Mouse (Mus musculus): ENCODE data around the gene Pitpnm2. TPM values are rescaled to one million over a fixed set of nuclear protein-coding genes. Genes with fewer than 3 reads are reported as not detected.

Gene Pitpnm2
- polyA plus RNA-seq, 1 experiment from 2014 or later, result 7.3 TPM

- no peak overlapping the region for H3K4me3 ChIP-seq (ENCODE audit: low read length)
- H3K9me3 ChIP-seq (replicated peaks; ENCODE audit: control insufficient read depth, low read length), result no peaks in the 10 kb centered on the region
- 66% methylated on average over 3 of the region's 3 CpGs for WGBS
- no peak overlapping the region for H3K4me2 ChIP-seq (ENCODE audit: low read depth, low read length)
- no peaks in the 10 kb centered on the region for H3K27me3 ChIP-seq (ENCODE audit: control insufficient read depth, insufficient read depth, low read length)
- H3K4me1 ChIP-seq (ENCODE audit: control insufficient read depth, insufficient read depth, low read length), result no peaks in the 10 kb centered on the region
- no peak overlapping the region for H3K27ac ChIP-seq (ENCODE audit: low read length)
- H3K36me3 ChIP-seq (ENCODE audit: control insufficient read depth, insufficient read depth), result no peaks in the 10 kb centered on the region
- H3K9ac ChIP-seq (ENCODE audit: low read length), result no peak overlapping the region
- ATAC-seq (replicated peaks; ENCODE audit: extremely low read depth, insufficient read depth, low FRiP score), result no peak
Observed at GRCm38 (mm10) chr5:124085513-124085912, 164.0 kb downstream of the Pitpnm2 start.

- H3K4me1 ChIP-seq (ENCODE audit: control insufficient read depth, insufficient read depth, low read length), result 0 out of 2 replicates have a peak, but pooled peaks cover 3% of the 10 kb centered on the region
- no peaks in the 10 kb centered on the region for H3K36me3 ChIP-seq (ENCODE audit: control insufficient read depth, insufficient read depth)
- H3K27ac ChIP-seq (ENCODE audit: low read length), result no peak overlapping the region
- H3K4me3 ChIP-seq (ENCODE audit: low read length), result no peak overlapping the region
- no peak overlapping the region for H3K4me2 ChIP-seq (ENCODE audit: low read depth, low read length)
- ATAC-seq (replicated peaks; ENCODE audit: extremely low read depth, insufficient read depth, low FRiP score), result no peak
- H3K9ac ChIP-seq (ENCODE audit: low read length), result no peak overlapping the region
- H3K27me3 ChIP-seq (ENCODE audit: control insufficient read depth, insufficient read depth, low read length), result no peaks in the 10 kb centered on the region
- WGBS, result 38% methylated on average over 11 of the region's 11 CpGs
- no peaks in the 10 kb centered on the region for H3K9me3 ChIP-seq (replicated peaks; ENCODE audit: control insufficient read depth, low read length)
Observed at GRCm38 (mm10) chr5:124084588-124085173, 164.9 kb downstream of the Pitpnm2 start.

GRCm38 (mm10) chr5:124083850-124084587, 165.5 kb downstream of the Pitpnm2 start:
- no peaks in the 10 kb centered on the region for H3K27me3 ChIP-seq (ENCODE audit: control insufficient read depth, insufficient read depth, low read length)
- peaks cover 5% of the 10 kb centered on the region; the same call in 1 of the 2 replicates for H3K4me1 ChIP-seq (ENCODE audit: control insufficient read depth, insufficient read depth, low read length)
- no peak overlapping the region for H3K27ac ChIP-seq (ENCODE audit: low read length)
- H3K9me3 ChIP-seq (replicated peaks; ENCODE audit: control insufficient read depth, low read length), result no peaks in the 10 kb centered on the region
- no peak for ATAC-seq (replicated peaks; ENCODE audit: extremely low read depth, insufficient read depth, low FRiP score)
- no peak overlapping the region for H3K4me3 ChIP-seq (ENCODE audit: low read length)
- 82% methylated on average over 14 of the region's 14 CpGs for WGBS
- H3K4me2 ChIP-seq (ENCODE audit: low read depth, low read length), result no peak overlapping the region
- no peak overlapping the region for H3K9ac ChIP-seq (ENCODE audit: low read length)
- H3K36me3 ChIP-seq (ENCODE audit: control insufficient read depth, insufficient read depth), result no peaks in the 10 kb centered on the region

- 86% methylated on average over 17 of the region's 17 CpGs for WGBS
- no peak for ATAC-seq (replicated peaks; ENCODE audit: extremely low read depth, insufficient read depth, low FRiP score)
- H3K36me3 ChIP-seq (ENCODE audit: control insufficient read depth, insufficient read depth), result no peaks in the 10 kb centered on the region
- H3K9ac ChIP-seq (ENCODE audit: low read length), result no peak overlapping the region
- H3K27ac ChIP-seq (ENCODE audit: low read length), result no peak overlapping the region
- H3K4me1 ChIP-seq (ENCODE audit: control insufficient read depth, insufficient read depth, low read length), result peaks cover 9% of the 10 kb centered on the region; the same call in 1 of the 2 replicates
- no peak overlapping the region for H3K4me2 ChIP-seq (ENCODE audit: low read depth, low read length)
- H3K27me3 ChIP-seq (ENCODE audit: control insufficient read depth, insufficient read depth, low read length), result no peaks in the 10 kb centered on the region
- no peaks in the 10 kb centered on the region for H3K9me3 ChIP-seq (replicated peaks; ENCODE audit: control insufficient read depth, low read length)
- no peak overlapping the region for H3K4me3 ChIP-seq (ENCODE audit: low read length)
Observed at GRCm38 (mm10) chr5:124082941-124083688, 166.4 kb downstream of the Pitpnm2 start.

GRCm38 (mm10) chr5:124082447-124082846, 167.1 kb downstream of the Pitpnm2 start:
- no peak for ATAC-seq (replicated peaks; ENCODE audit: extremely low read depth, insufficient read depth, low FRiP score)
- WGBS, result 74% methylated on average over 10 of the region's 10 CpGs
- Histone ChIP-seq H3K4me1 (ENCODE audit: control insufficient read depth, insufficient read depth, low read length) (peaks cover 9% of the 10 kb centered on the region; the same call in 1 of the 2 replicates), H3K4me2 (ENCODE audit: low read depth, low read length) (no peak overlapping the region), H3K4me3 (ENCODE audit: low read length) (no peak overlapping the region), H3K27me3 (ENCODE audit: control insufficient read depth, insufficient read depth, low read length) (no peaks in the 10 kb centered on the region), H3K9me3 (replicated peaks; ENCODE audit: control insufficient read depth, low read length) (no peaks in the 10 kb centered on the region), H3K36me3 (ENCODE audit: control insufficient read depth, insufficient read depth) (no peaks in the 10 kb centered on the region), H3K27ac (ENCODE audit: low read length) (no peak overlapping the region), H3K9ac (ENCODE audit: low read length) (no peak overlapping the region)

- no peak for ATAC-seq (replicated peaks; ENCODE audit: extremely low read depth, insufficient read depth, low FRiP score)
- H3K4me3 ChIP-seq (ENCODE audit: low read length), result no peak overlapping the region
- no peak overlapping the region; the same call in 1 of the 2 replicates for H3K9ac ChIP-seq (ENCODE audit: low read length)
- H3K36me3 ChIP-seq (ENCODE audit: control insufficient read depth, insufficient read depth), result no peaks in the 10 kb centered on the region
- peak overlapping the region; percentile 34; the same call in 1 of the 2 replicates for H3K27ac ChIP-seq (ENCODE audit: low read length)
- H3K9me3 ChIP-seq (replicated peaks; ENCODE audit: control insufficient read depth, low read length), result no peaks in the 10 kb centered on the region
- no peaks in the 10 kb centered on the region for H3K27me3 ChIP-seq (ENCODE audit: control insufficient read depth, insufficient read depth, low read length)
- peaks cover 16% of the 10 kb centered on the region for H3K4me1 ChIP-seq (ENCODE audit: control insufficient read depth, insufficient read depth, low read length)
- 84% methylated on average over 17 of the region's 17 CpGs for WGBS
- no peak overlapping the region for H3K4me2 ChIP-seq (ENCODE audit: low read depth, low read length)
Observed at GRCm38 (mm10) chr5:124079880-124080279, 169.7 kb downstream of the Pitpnm2 start.

GRCm38 (mm10) chr5:124078794-124079416, 170.7 kb downstream of the Pitpnm2 start:
- H3K27ac ChIP-seq (ENCODE audit: low read length), result peak overlapping the region; percentile 65
- no peak for ATAC-seq (replicated peaks; ENCODE audit: extremely low read depth, insufficient read depth, low FRiP score)
- WGBS, result 58% methylated on average over 9 of the region's 9 CpGs
- no peaks in the 10 kb centered on the region for H3K27me3 ChIP-seq (ENCODE audit: control insufficient read depth, insufficient read depth, low read length)
- H3K4me3 ChIP-seq (ENCODE audit: low read length), result no peak overlapping the region
- no peaks in the 10 kb centered on the region for H3K9me3 ChIP-seq (replicated peaks; ENCODE audit: control insufficient read depth, low read length)
- H3K36me3 ChIP-seq (ENCODE audit: control insufficient read depth, insufficient read depth), result no peaks in the 10 kb centered on the region
- H3K9ac ChIP-seq (ENCODE audit: low read length), result peak overlapping the region; percentile 45; the same call in 1 of the 2 replicates
- peak overlapping the region; percentile 16; the same call in 1 of the 2 replicates for H3K4me2 ChIP-seq (ENCODE audit: low read depth, low read length)
- peaks cover 22% of the 10 kb centered on the region for H3K4me1 ChIP-seq (ENCODE audit: control insufficient read depth, insufficient read depth, low read length)

GRCm38 (mm10) chr5:124077856-124078460, 171.6 kb downstream of the Pitpnm2 start:
- Histone ChIP-seq H3K4me3 (ENCODE audit: low read length) (no peak overlapping the region), H3K4me1 (ENCODE audit: control insufficient read depth, insufficient read depth, low read length) (peaks cover 27% of the 10 kb centered on the region), H3K4me2 (ENCODE audit: low read depth, low read length) (no peak overlapping the region), H3K36me3 (ENCODE audit: control insufficient read depth, insufficient read depth) (no peaks in the 10 kb centered on the region), H3K9ac (ENCODE audit: low read length) (no peak overlapping the region), H3K9me3 (replicated peaks; ENCODE audit: control insufficient read depth, low read length) (no peaks in the 10 kb centered on the region), H3K27me3 (ENCODE audit: control insufficient read depth, insufficient read depth, low read length) (no peaks in the 10 kb centered on the region), H3K27ac (ENCODE audit: low read length) (peak overlapping the region; percentile 2; the same call in 1 of the 2 replicates)
- 67% methylated on average over 6 of the region's 6 CpGs for WGBS
- ATAC-seq (replicated peaks; ENCODE audit: extremely low read depth, insufficient read depth, low FRiP score), result no peak

All from heart, embryonic 16.5 days (tissue).